Mouse (Mus musculus) stomach, postnatal 0 days (tissue): ENCODE results near the gene Hist1h3c.

Experiments used
- CTCF ChIP-seq: IDR thresholded peaks from 2 replicates; pipeline ENCODE4 v1.5.1; 2016; ENCODE audit warnings: antibody characterized with exemption, low read depth, mild to moderate bottlenecking, moderate library complexity
- EP300 ChIP-seq: optimal IDR thresholded peaks from 2 replicates; pipeline ENCODE3; 2016; ENCODE audit warnings: antibody characterized with exemption

DNA sequence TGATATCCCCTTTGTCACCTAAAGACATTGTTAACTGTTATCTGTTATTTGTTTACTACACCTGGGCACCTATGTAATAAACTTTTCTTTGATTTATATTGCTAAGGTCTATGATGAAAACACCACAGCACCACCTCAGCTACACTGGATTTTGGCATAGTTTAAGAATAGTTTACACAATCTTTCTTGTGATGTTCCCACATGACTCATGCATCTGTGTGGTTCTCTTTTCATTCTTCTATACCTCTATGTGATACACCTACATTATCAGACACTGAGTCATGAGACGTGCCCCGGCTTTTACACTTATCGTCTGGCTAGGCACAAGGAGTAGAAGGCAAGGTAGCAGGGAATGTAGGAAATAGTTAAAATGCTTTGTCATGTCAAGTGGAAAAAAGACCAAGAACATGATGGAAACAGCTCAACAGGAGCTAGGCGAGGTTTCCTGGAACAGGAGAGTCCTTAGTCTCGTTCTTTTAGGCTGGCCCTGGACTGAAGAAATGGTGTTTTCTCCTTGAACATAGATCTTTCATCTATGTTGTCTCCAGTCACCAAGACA lies 4.2 kb upstream of the Hist1h3c start:
- no peak for TF ChIP-seq CTCF
- no peak for TF ChIP-seq EP300
